ENCODE assay signal across 16 mouse cellular contexts in the genomic region with DNA sequence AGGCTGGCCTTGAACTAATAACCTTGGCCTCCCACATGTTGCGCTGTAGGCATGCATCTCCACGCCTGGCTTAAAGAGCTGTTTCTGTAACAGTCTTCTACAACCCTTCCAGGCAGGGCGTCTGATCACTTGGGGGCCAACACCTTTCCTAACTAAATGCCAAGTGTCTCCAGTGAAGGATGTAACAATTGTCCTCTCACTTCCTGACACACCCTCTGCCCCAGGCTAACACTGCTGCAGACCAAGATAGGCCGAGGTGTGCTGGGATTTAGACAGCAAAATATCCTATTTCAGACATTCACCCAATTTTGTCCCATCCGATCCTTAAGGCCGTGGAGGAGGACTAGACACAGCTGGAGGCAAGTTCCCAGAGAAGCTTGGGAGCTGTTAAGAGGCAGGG. TPM values are rescaled to one million over a fixed set of nuclear protein-coding genes. Genes with fewer than 3 reads are reported as not detected.
A peak's percentile ranks its signal among the peaks of the same experiment; 100 is the strongest.
DNase-seq lines count a peak whose midpoint lies in the region; ATAC-seq and TF ChIP-seq lines count a peak whose summit lies in the region.
"Had no signal": no experiment of that assay in that cellular context is flagged by ENCODE, and none has a peak within 500 bp of the region (broad histone marks: within the 10 kb centered on the region; RNA-seq: fewer than 3 reads in every experiment).

No protein-coding gene starts in this region.

- TF ChIP-seq POLR2A in lung, adult 2 months (IDR thresholded peaks at IDR 0.05; ENCODE audit: borderline replicate concordance, extremely low read depth, low read depth, low read length) = no peak

- no peaks in the 10 kb centered on the region for H3K9me3 ChIP-seq in lung, embryonic 14.5 days (ENCODE audit: low read depth, low read length)
- H3K9me3 ChIP-seq in kidney, embryonic 14.5 days (ENCODE audit: control insufficient read depth, low read length) = no peaks in the 10 kb centered on the region
- no peaks in the 10 kb centered on the region for H3K9me3 ChIP-seq in lung, embryonic 15.5 days
- H3K9me3 ChIP-seq in stomach, postnatal 0 days (ENCODE audit: control insufficient read depth, low read length) = no peaks in the 10 kb centered on the region
- H3K9me3 ChIP-seq: embryonic facial prominence, embryonic 15.5 days; forebrain, embryonic 15.5 days; heart, embryonic 15.5 days had no signal

- no peaks in the 10 kb centered on the region for H3K27me3 ChIP-seq in lung, embryonic 14.5 days (ENCODE audit: insufficient read depth, low read length)
- H3K27me3 ChIP-seq in kidney, embryonic 14.5 days (ENCODE audit: control insufficient read depth, insufficient read depth, low read length) = no peaks in the 10 kb centered on the region
- H3K27me3 ChIP-seq in lung, embryonic 15.5 days = no peaks in the 10 kb centered on the region
- no peaks in the 10 kb centered on the region for H3K27me3 ChIP-seq in stomach, postnatal 0 days (ENCODE audit: control insufficient read depth, insufficient read depth, low read length)
- H3K27me3 ChIP-seq: embryonic facial prominence, embryonic 15.5 days; forebrain, embryonic 15.5 days; heart, embryonic 15.5 days had no signal

- H3K4me2 ChIP-seq in lung, embryonic 14.5 days = no peak overlapping the region
- no peak overlapping the region for H3K4me2 ChIP-seq in kidney, embryonic 14.5 days (replicated peaks; ENCODE audit: low read depth, low read length)
- H3K4me2 ChIP-seq in lung, embryonic 15.5 days = no peak overlapping the region
- H3K4me2 ChIP-seq in stomach, postnatal 0 days (replicated peaks; ENCODE audit: low read depth) = no peak overlapping the region
- H3K4me2 ChIP-seq: embryonic facial prominence, embryonic 15.5 days; forebrain, embryonic 15.5 days; heart, embryonic 15.5 days had no signal

- TF ChIP-seq CTCF in lung, embryonic 14.5 days (IDR thresholded peaks at IDR 0.05; ENCODE audit: low read depth) = no peak
- no peak for TF ChIP-seq CTCF in lung, adult 2 months (IDR thresholded peaks at IDR 0.05; ENCODE audit: insufficient read depth, low read length)
- TF ChIP-seq CTCF in stomach, postnatal 0 days (IDR thresholded peaks at IDR 0.05; ENCODE audit: low read depth) = no peak

- peak; percentile 50 for DNase-seq in lung, embryonic 14.5 days
- DNase-seq in lung, adult 2 months = no peak
- DNase-seq in stomach, postnatal 0 days (ENCODE audit: low spot score) = no peak
- DNase-seq in right cerebral cortex, postnatal 4 days = no peak
- DNase-seq in retina, embryonic 14.5 days (ENCODE audit: low spot score) = no peak
- no peak for DNase-seq in embryo, embryonic 10.5 days (ENCODE audit: low spot score)
- DNase-seq: cerebellum, postnatal 10 days; gastrocnemius, postnatal 14 days; layer of hippocampus, postnatal 36 days had no signal

- no peak for ATAC-seq in lung, embryonic 14.5 days (ENCODE audit: insufficient read depth)
- ATAC-seq in kidney, embryonic 14.5 days (ENCODE audit: low FRiP score, low TSS enrichment) = no peak
- ATAC-seq in lung, embryonic 15.5 days (ENCODE audit: borderline replicate concordance, extremely low read depth, low FRiP score, low TSS enrichment) = no peak
- no peak for ATAC-seq in stomach, postnatal 0 days (ENCODE audit: low FRiP score, low TSS enrichment)
- ATAC-seq: forebrain, embryonic 15.5 days had no signal

- H3K36me3 ChIP-seq in lung, embryonic 14.5 days (ENCODE audit: insufficient read depth) = no peaks in the 10 kb centered on the region
- H3K36me3 ChIP-seq in kidney, embryonic 14.5 days (ENCODE audit: control insufficient read depth, insufficient read depth, low read length) = no peaks in the 10 kb centered on the region
- no peaks in the 10 kb centered on the region for H3K36me3 ChIP-seq in lung, embryonic 15.5 days
- H3K36me3 ChIP-seq in stomach, postnatal 0 days (ENCODE audit: control insufficient read depth, insufficient read depth, low read length) = no peaks in the 10 kb centered on the region
- H3K36me3 ChIP-seq: embryonic facial prominence, embryonic 15.5 days; forebrain, embryonic 15.5 days; heart, embryonic 15.5 days had no signal

- H3K4me3 ChIP-seq in lung, embryonic 14.5 days (ENCODE audit: low read depth, low read length) = no peak overlapping the region
- H3K4me3 ChIP-seq in lung, adult 2 months (replicated peaks; ENCODE audit: extremely low read depth, low read depth, low read length) = no peak overlapping the region
- no peak overlapping the region for H3K4me3 ChIP-seq in kidney, embryonic 14.5 days (ENCODE audit: low read length)
- no peak overlapping the region for H3K4me3 ChIP-seq in lung, embryonic 15.5 days
- H3K4me3 ChIP-seq in stomach, postnatal 0 days (ENCODE audit: low read depth, low read length) = no peak overlapping the region
- H3K4me3 ChIP-seq: embryonic facial prominence, embryonic 15.5 days; forebrain, embryonic 15.5 days; heart, embryonic 15.5 days; myocyte had no signal

- peaks cover 12% of the 10 kb centered on the region for H3K4me1 ChIP-seq in lung, embryonic 14.5 days (ENCODE audit: insufficient read depth)
- H3K4me1 ChIP-seq in lung, adult 2 months (ENCODE audit: control insufficient read depth, insufficient read depth, low read length) = peaks cover 14% of the 10 kb centered on the region
- peaks cover 18% of the 10 kb centered on the region for H3K4me1 ChIP-seq in kidney, embryonic 14.5 days (ENCODE audit: control insufficient read depth, insufficient read depth, low read length)
- peaks cover 34% of the 10 kb centered on the region for H3K4me1 ChIP-seq in lung, embryonic 15.5 days
- no peaks in the 10 kb centered on the region for H3K4me1 ChIP-seq in stomach, postnatal 0 days (replicated peaks; ENCODE audit: control insufficient read depth, insufficient read depth)

- no peak overlapping the region for H3K9ac ChIP-seq in lung, embryonic 14.5 days
- 0 out of 2 replicates have a peak overlapping the region, but pooled peaks have one; percentile 31 for H3K9ac ChIP-seq in kidney, embryonic 14.5 days (ENCODE audit: low read depth, low read length)
- no peak overlapping the region for H3K9ac ChIP-seq in lung, embryonic 15.5 days
- no peak overlapping the region for H3K9ac ChIP-seq in stomach, postnatal 0 days (ENCODE audit: low read length)
- H3K9ac ChIP-seq: embryonic facial prominence, embryonic 15.5 days; forebrain, embryonic 15.5 days; heart, embryonic 15.5 days had no signal

- 0 out of 2 replicates have a peak overlapping the region, but pooled peaks have one; percentile 26 for H3K27ac ChIP-seq in lung, embryonic 14.5 days (ENCODE audit: low read depth)
- H3K27ac ChIP-seq in kidney, embryonic 14.5 days (ENCODE audit: low read depth, low read length) = peak overlapping the region; percentile 30; the same call in 1 of the 2 replicates
- peak overlapping the region; percentile 22 for H3K27ac ChIP-seq in lung, embryonic 15.5 days
- H3K27ac ChIP-seq in stomach, postnatal 0 days (replicated peaks) = 0 out of 2 replicates have a peak overlapping the region, but pooled peaks have one; percentile 30
- H3K27ac ChIP-seq: embryonic facial prominence, embryonic 15.5 days; forebrain, embryonic 15.5 days; heart, embryonic 15.5 days had no signal

- TF ChIP-seq EP300 in stomach, postnatal 0 days (optimal IDR thresholded peaks at IDR 0.05) = no peak

- WGBS in lung, embryonic 14.5 days = 54% methylated on average over 6 of the region's 6 CpGs
- 42% methylated on average over 6 of the region's 6 CpGs for WGBS in lung, adult 2 months
- 29% methylated on average over 6 of the region's 6 CpGs for WGBS in kidney, embryonic 14.5 days
- WGBS in lung, embryonic 15.5 days = 63% methylated on average over 6 of the region's 6 CpGs
- WGBS in stomach, postnatal 0 days = 65% methylated on average over 6 of the region's 6 CpGs

RNA-seq across cellular contexts. Expression of gene Rcan3, which starts 19.5 kb away (rescaled TPM):
- polyA plus RNA-seq in lung, embryonic 14.5 days (2014; fragmentation: Nextera tagmentation; extraction: Ambion mirVana) = 14.0 and 14.1 TPM in 2 replicates
- 13.6 and 14.3 TPM in 2 replicates for polyA plus RNA-seq in lung, adult 2 months (2012; rRNA removed)
- 14.1 and 15.2 TPM in 2 replicates for polyA plus RNA-seq in kidney, embryonic 14.5 days (2014; fragmentation: Nextera tagmentation; extraction: Ambion mirVana)
- 15.6 and 16.3 TPM in 2 replicates for polyA plus RNA-seq in lung, embryonic 15.5 days (2015; fragmentation: Nextera tagmentation; extraction: Ambion mirVana)
- polyA plus RNA-seq in stomach, postnatal 0 days (2015; fragmentation: Nextera tagmentation; extraction: Ambion mirVana) = 15.7 and 15.8 TPM in 2 replicates

RNA-seq across cellular contexts. Expression of gene Stpg1, which starts 41.4 kb away (rescaled TPM):
- polyA plus RNA-seq in lung, embryonic 14.5 days (2014; fragmentation: Nextera tagmentation; extraction: Ambion mirVana) = 0.14 and 0.29 TPM in 2 replicates
- polyA plus RNA-seq in lung, adult 2 months (2012; rRNA removed) = 1.3 and 1.4 TPM in 2 replicates
- 0.64 and 0.81 TPM in 2 replicates for polyA plus RNA-seq in kidney, embryonic 14.5 days (2014; fragmentation: Nextera tagmentation; extraction: Ambion mirVana)
- polyA plus RNA-seq in lung, embryonic 15.5 days (2015; fragmentation: Nextera tagmentation; extraction: Ambion mirVana) = 0.37 and 0.64 TPM in 2 replicates
- polyA plus RNA-seq in stomach, postnatal 0 days (2015; fragmentation: Nextera tagmentation; extraction: Ambion mirVana) = 0.16 and 0.18 TPM in 2 replicates
- polyA plus RNA-seq: liver, adult 2 months; myocyte had no signal

RNA-seq across cellular contexts. Expression of gene Nipal3, which starts 41.7 kb away (rescaled TPM):
- 3.4 and 4.7 TPM in 2 replicates for polyA plus RNA-seq in lung, embryonic 14.5 days (2014; fragmentation: Nextera tagmentation; extraction: Ambion mirVana)
- polyA plus RNA-seq in lung, adult 2 months (2012; rRNA removed) = 58.2 and 84.6 TPM in 2 replicates
- polyA plus RNA-seq in kidney, embryonic 14.5 days (2014; fragmentation: Nextera tagmentation; extraction: Ambion mirVana) = 2.7 and 3.8 TPM in 2 replicates
- 5.2 and 5.7 TPM in 2 replicates for polyA plus RNA-seq in lung, embryonic 15.5 days (2015; fragmentation: Nextera tagmentation; extraction: Ambion mirVana)
- 3.8 and 5.3 TPM in 2 replicates for polyA plus RNA-seq in stomach, postnatal 0 days (2015; fragmentation: Nextera tagmentation; extraction: Ambion mirVana)

RNA-seq across cellular contexts. Expression of gene Ncmap, which starts 55.1 kb away (rescaled TPM):
- polyA plus RNA-seq in lung, embryonic 14.5 days (2014; fragmentation: Nextera tagmentation; extraction: Ambion mirVana) = 4.6 and 6.9 TPM in 2 replicates
- polyA plus RNA-seq in lung, adult 2 months (2012; rRNA removed) = 3.0 and 5.4 TPM in 2 replicates
- 2.5 and 2.9 TPM in 2 replicates for polyA plus RNA-seq in kidney, embryonic 14.5 days (2014; fragmentation: Nextera tagmentation; extraction: Ambion mirVana)
- polyA plus RNA-seq in lung, embryonic 15.5 days (2015; fragmentation: Nextera tagmentation; extraction: Ambion mirVana) = 5.6 and 7.0 TPM in 2 replicates
- 39.8 and 42.2 TPM in 2 replicates for polyA plus RNA-seq in stomach, postnatal 0 days (2015; fragmentation: Nextera tagmentation; extraction: Ambion mirVana)
